Mouse (Mus musculus): ENCODE data around the gene Arvcf. TPM values are rescaled to one million over a fixed set of nuclear protein-coding genes. Genes with fewer than 3 reads are reported as not detected.

The Arvcf gene
- total and polyA plus RNA-seq, 3 experiments, result 9.1 to 14.5 TPM; not detected in 1

- no peaks in the 10 kb centered on the region for H3K9me3 ChIP-seq (replicated peaks; ENCODE audit: insufficient read depth, low read length)
- H3K36me3 ChIP-seq (ENCODE audit: control insufficient read depth in 1 of 2, insufficient read depth in 2 of 2, low read length in 2 of 2), result peaks cover 0 to 22% of the 10 kb centered on the region in 2 experiments
- peak overlapping the region; percentile 58 for H3K27ac ChIP-seq (ENCODE audit: control insufficient read depth, low read depth, low read length)
- no peak overlapping the region for H3K4me3 ChIP-seq (ENCODE audit: control insufficient read depth in 1 of 2, insufficient read depth in 1 of 2, low read depth in 2 of 2, low read length in 2 of 2)
- H3K4me1 ChIP-seq (ENCODE audit: control insufficient read depth in 1 of 2, insufficient read depth in 2 of 2, low read length in 2 of 2), result peaks cover 18 to 21% of the 10 kb centered on the region in 2 experiments
- H3K9ac ChIP-seq (ENCODE audit: control insufficient read depth, low read depth, low read length, poor library complexity, severe bottlenecking), result no peak overlapping the region
- H3K27me3 ChIP-seq (ENCODE audit: control insufficient read depth in 1 of 2, insufficient read depth in 2 of 2, low read length in 2 of 2), result no peaks in the 10 kb centered on the region
- TF ChIP-seq RAD21 (IDR thresholded peaks at IDR 0.05; ENCODE audit: low read depth, low read length), result no peak
- TF ChIP-seq ZMIZ1 (IDR thresholded peaks at IDR 0.05; ENCODE audit: low read depth, low read length), result no peak
- no peak for TF ChIP-seq MAZ (IDR thresholded peaks at IDR 0.05; ENCODE audit: low read depth, low read length)
- no peak for TF ChIP-seq POLR2AphosphoS5 (IDR thresholded peaks at IDR 0.05; ENCODE audit: borderline replicate concordance, low read depth, low read length)
- TF ChIP-seq USF2 (IDR thresholded peaks at IDR 0.05; ENCODE audit: borderline replicate concordance in 1 of 2, insufficient read depth in 1 of 2, low read depth in 1 of 2, low read length in 2 of 2), result no peak
- TF ChIP-seq JUND (IDR thresholded peaks at IDR 0.05; ENCODE audit: low read depth, low read length), result no peak
- 0 out of 2 replicates have a peak, but pooled peaks have one; percentile 3 for TF ChIP-seq MYC (IDR thresholded peaks at IDR 0.05; ENCODE audit: low read depth, low read length)
- peak; percentile 67 for TF ChIP-seq GATA1 (IDR thresholded peaks at IDR 0.05; ENCODE audit: low read depth, low read length)
- TF ChIP-seq SMC3 (IDR thresholded peaks at IDR 0.05; ENCODE audit: low read depth, low read length), result no peak
- peak; percentile 96 for TF ChIP-seq ZNF384 (IDR thresholded peaks at IDR 0.05; ENCODE audit: low read depth, low read length)
- peak; percentile 63; the same call in 1 of the 2 replicates for TF ChIP-seq TCF12 (IDR thresholded peaks at IDR 0.05; ENCODE audit: low read depth, low read length)
- no peak for TF ChIP-seq RCOR1 (IDR thresholded peaks at IDR 0.05; ENCODE audit: low read depth, low read length)
- TF ChIP-seq POLR2A (IDR thresholded peaks at IDR 0.05; ENCODE audit: control insufficient read depth in 1 of 2, insufficient read depth in 1 of 2, low read depth in 1 of 2, low read length in 2 of 2, poor library complexity in 1 of 2), result no peak
- TF ChIP-seq MEF2A (IDR thresholded peaks at IDR 0.05; ENCODE audit: extremely low read depth, insufficient replicate concordance, low read depth, low read length, poor library complexity, severe bottlenecking), result no peak
- TF ChIP-seq EP300 (IDR thresholded peaks at IDR 0.05; ENCODE audit: low read depth in 1 of 2, low read length in 2 of 2), result peak in 1 of 2 experiments; percentile 35; a peak in 1 of 4 replicates
- peak; percentile 67 for DNase-seq (ENCODE audit: low read depth, low spot score)
- peaks cover 2% of the 10 kb centered on the region; the same call in 1 of the 2 replicates for H3K79me2 ChIP-seq (ENCODE audit: control insufficient read depth, insufficient read depth, low read length, poor library complexity)
These were observed 71.6 kb downstream of the Arvcf start for GRCm38 (mm10) chr16:18419603-18420026.

GRCm38 (mm10) chr16:18420571-18420970, 72.6 kb downstream of the Arvcf start:
- Histone ChIP-seq H3K9me3 (replicated peaks; ENCODE audit: insufficient read depth, low read length) (no peaks in the 10 kb centered on the region), H3K4me1 (ENCODE audit: control insufficient read depth in 1 of 2, insufficient read depth in 2 of 2, low read length in 2 of 2) (peaks cover 18 to 25% of the 10 kb centered on the region in 2 experiments), H3K79me2 (ENCODE audit: control insufficient read depth, insufficient read depth, low read length, poor library complexity) (peaks cover 7% of the 10 kb centered on the region), H3K4me3 (ENCODE audit: control insufficient read depth in 1 of 2, insufficient read depth in 1 of 2, low read depth in 2 of 2, low read length in 2 of 2) (no peak overlapping the region), H3K36me3 (ENCODE audit: control insufficient read depth in 1 of 2, insufficient read depth in 2 of 2, low read length in 2 of 2) (peaks cover 0 to 27% of the 10 kb centered on the region in 2 experiments), H3K27ac (ENCODE audit: control insufficient read depth, low read depth, low read length) (no peak overlapping the region), H3K27me3 (ENCODE audit: control insufficient read depth in 1 of 2, insufficient read depth in 2 of 2, low read length in 2 of 2) (no peaks in the 10 kb centered on the region), H3K9ac (ENCODE audit: control insufficient read depth, low read depth, low read length, poor library complexity, severe bottlenecking) (no peak overlapping the region)
- TF ChIP-seq EP300 (IDR thresholded peaks at IDR 0.05; ENCODE audit: low read depth in 1 of 2, low read length in 2 of 2) (no peak), HCFC1 (IDR thresholded peaks at IDR 0.05; ENCODE audit: low read depth, low read length) (no peak), SMC3 (IDR thresholded peaks at IDR 0.05; ENCODE audit: low read depth, low read length) (no peak), MYB (IDR thresholded peaks at IDR 0.05; ENCODE audit: low read depth, low read length) (no peak), MAZ (IDR thresholded peaks at IDR 0.05; ENCODE audit: low read depth, low read length) (no peak), USF1 (IDR thresholded peaks at IDR 0.05; ENCODE audit: low read depth, low read length) (no peak), NRF1 (IDR thresholded peaks at IDR 0.05; ENCODE audit: insufficient read depth, low read depth, low read length, poor library complexity, severe bottlenecking) (no peak)
- DNase-seq (ENCODE audit: low read depth, low spot score), result no peak

All from MEL (cell line).